Mouse (Mus musculus) layer of hippocampus, adult 2 months (tissue): Measurements from ENCODE around the gene Tom1l2. TPM values are rescaled to one million over a fixed set of nuclear protein-coding genes. Genes with fewer than 3 reads are reported as not detected.

Experiments
- DNase-seq, 2 experiments: peaks; one replicate each; pipeline ENCODE4 v3.0.0; 2022; ENCODE audit warnings: low spot score in 2 of 2
- H3K27ac ChIP-seq: fragments of 200-600 bp; 2 replicates; pipeline ENCODE4 v1.8.1; 2022
- H3K4me3 ChIP-seq: fragments of 200-600 bp; 2 replicates; pipeline ENCODE4 v1.8.1; 2022; ENCODE audit warnings: mild to moderate bottlenecking
- CTCF ChIP-seq: fragments of 200-600 bp; conservative IDR thresholded peaks from 2 replicates; pipeline ENCODE4 v1.8.1; 2022; ENCODE audit warnings: antibody characterized with exemption, mild to moderate bottlenecking, moderate library complexity
- total RNA-seq, 2 experiments: library from RNA; stranded (reverse); gene quantifications; 2 replicates each; pipeline ENCODE4 v1.2.3; 2021

Gene Tom1l2
- total RNA-seq, 2 experiments from 2014 or later: 180 to 189 TPM

- TF ChIP-seq CTCF: no peak
- no peak for DNase-seq
- Histone ChIP-seq H3K4me3 (no peak overlapping the region), H3K27ac (peak overlapping the region; percentile 78)
These were observed 18.6 kb downstream of the Tom1l2 start for GRCm38 (mm10) chr11:60334124-60334523.

- DNase-seq: no peak
- H3K27ac ChIP-seq: peak overlapping the region; percentile 78
These were observed 19.2 kb downstream of the Tom1l2 start for GRCm38 (mm10) chr11:60333461-60333860.

GRCm38 (mm10) chr11:60330551-60330950 lies 22.2 kb downstream of the Tom1l2 start:
- TF ChIP-seq CTCF: no peak
- DNase-seq: no peak

More at GRCm38 (mm10) chr11:60333461-60333860, 19.2 kb downstream of the Tom1l2 start:
- no peak overlapping the region for H3K4me3 ChIP-seq
- TF ChIP-seq CTCF: no peak

GRCm38 (mm10) chr11:60323731-60324130 lies 29.0 kb downstream of the Tom1l2 start:
- no peak for TF ChIP-seq CTCF

More at GRCm38 (mm10) chr11:60330551-60330950, 22.2 kb downstream of the Tom1l2 start:
- no peak overlapping the region for H3K4me3 ChIP-seq
- no peak overlapping the region for H3K27ac ChIP-seq

GRCm38 (mm10) chr11:60321438-60321837 lies 31.3 kb downstream of the Tom1l2 start:
- no peak overlapping the region for H3K4me3 ChIP-seq
- H3K27ac ChIP-seq: peak overlapping the region; percentile 85; the same call in 1 of the 2 replicates
- DNase-seq: no peak
- TF ChIP-seq CTCF: no peak

More at GRCm38 (mm10) chr11:60323731-60324130, 29.0 kb downstream of the Tom1l2 start:
- H3K4me3 ChIP-seq: no peak overlapping the region
- no peak for DNase-seq
- H3K27ac ChIP-seq: no peak overlapping the region

GRCm38 (mm10) chr11:60320426-60321037 lies 32.2 kb downstream of the Tom1l2 start:
- no peak for TF ChIP-seq CTCF
- no peak for DNase-seq
- Histone ChIP-seq H3K4me3 (no peak overlapping the region), H3K27ac (peak overlapping the region; percentile 85)

- peak; percentile 67 for TF ChIP-seq CTCF
- Histone ChIP-seq H3K27ac (peak overlapping the region; percentile 85), H3K4me3 (no peak overlapping the region)
- no peak for DNase-seq
These were observed 33.2 kb downstream of the Tom1l2 start for GRCm38 (mm10) chr11:60319257-60320066.

- TF ChIP-seq CTCF: no peak
- peak overlapping the region; percentile 85 for H3K27ac ChIP-seq
- no peak for DNase-seq
These were observed 34.0 kb downstream of the Tom1l2 start for GRCm38 (mm10) chr11:60318716-60319115.

GRCm38 (mm10) chr11:60317376-60318102 lies 35.2 kb downstream of the Tom1l2 start:
- H3K4me3 ChIP-seq: no peak overlapping the region
- TF ChIP-seq CTCF: no peak
- peak overlapping the region; percentile 85 for H3K27ac ChIP-seq
- no peak for DNase-seq

More at GRCm38 (mm10) chr11:60318716-60319115, 34.0 kb downstream of the Tom1l2 start:
- no peak overlapping the region for H3K4me3 ChIP-seq

GRCm38 (mm10) chr11:60316883-60317282 lies 35.8 kb downstream of the Tom1l2 start:
- Histone ChIP-seq H3K27ac (peak overlapping the region; percentile 85), H3K4me3 (no peak overlapping the region)
- DNase-seq: no peak
- TF ChIP-seq CTCF: no peak

- no peak for TF ChIP-seq CTCF
- Histone ChIP-seq H3K27ac (peak overlapping the region; percentile 85), H3K4me3 (no peak overlapping the region)
- no peak for DNase-seq
These were observed 36.5 kb downstream of the Tom1l2 start for GRCm38 (mm10) chr11:60316250-60316649.

- peak; percentile 83 for DNase-seq
- Histone ChIP-seq H3K4me3 (no peak overlapping the region; the same call in 1 of the 2 replicates), H3K27ac (peak overlapping the region; percentile 79)
- peak; percentile 41 for TF ChIP-seq CTCF
These were observed 41.5 kb downstream of the Tom1l2 start for GRCm38 (mm10) chr11:60311025-60311854.
